Mouse (Mus musculus) megakaryocyte progenitor cell, adult 5-6 weeks (primary cell): ENCODE data around the gene Slc25a21. TPM values are rescaled to one million over a fixed set of nuclear protein-coding genes. Genes with fewer than 3 reads are reported as not detected.
"Not testable (repeated sequence)": the region's sequence is repeated elsewhere in the genome, so short reads cannot be mapped to it uniquely, and the experiment has no call there.

Experiments used
- ATAC-seq: replicated peaks from 2 replicates; pipeline ENCODE4 v1.8.0; 2016; ENCODE audit warnings: mild to moderate bottlenecking, moderate TSS enrichment, inconsistent platforms; ENCODE audit not compliant: poor library complexity
- total RNA-seq, 2 experiments: library from RNA; stranded (forward) in 1 of 2; stranded (reverse) in 1 of 2; fragments of 157-497, 149-512 nt in 1 of 2; fragments of 200-1000 nt in 1 of 2; gene quantifications; 2 replicates each; pipeline versions ENCODE4 v1.2.3 to v1.2.4; 2015 to 2017

The Slc25a21 gene
- total RNA-seq (2015) = 8.0 and 12.4 TPM in 2 replicates
- 6.5 and 10.4 TPM in 2 replicates for total RNA-seq (2017)

- peak; percentile 62 for ATAC-seq
Measured at GRCm38 (mm10) chr12:57197363-57198026, at the start of gene Slc25a21. Gene Slc25a21 (minus strand): TSS chr12:57197472.

GRCm38 (mm10) chr12:57243671-57244495 is 46.6 kb upstream of the Slc25a21 start:
- ATAC-seq = peak; percentile 96

- no peak for ATAC-seq
Measured at GRCm38 (mm10) chr12:57233386-57233785, 36.1 kb upstream of the Slc25a21 start.

- ATAC-seq = peak; percentile 52
Measured at GRCm38 (mm10) chr12:57231085-57231875, 34.0 kb upstream of the Slc25a21 start.

- peak; percentile 85 for ATAC-seq
Measured at GRCm38 (mm10) chr12:57230192-57230706, 33.0 kb upstream of the Slc25a21 start, which contains the start of the genes Prps1l3 and Mipol1. Gene Prps1l3 (plus strand): TSS chr12:57230412. Gene Mipol1 (plus strand): TSS chr12:57230427.

- ATAC-seq = 0 out of 2 replicates have a peak, but pooled peaks have one; percentile 6
Measured at GRCm38 (mm10) chr12:57229703-57230102, 32.4 kb upstream of the Slc25a21 start.

- ATAC-seq = no peak
Measured at GRCm38 (mm10) chr12:57227776-57228175, 30.5 kb upstream of the Slc25a21 start.

GRCm38 (mm10) chr12:57226411-57226810 is 29.1 kb upstream of the Slc25a21 start:
- no peak for ATAC-seq

GRCm38 (mm10) chr12:57212463-57212862 is 15.2 kb upstream of the Slc25a21 start:
- not testable (repeated sequence) for ATAC-seq

GRCm38 (mm10) chr12:57211353-57212311 is 14.4 kb upstream of the Slc25a21 start:
- ATAC-seq = peak; percentile 84

GRCm38 (mm10) chr12:57204276-57204851 is 7.1 kb upstream of the Slc25a21 start:
- no peak for ATAC-seq

- ATAC-seq = no peak
Measured at GRCm38 (mm10) chr12:57201901-57202300, 4.6 kb upstream of the Slc25a21 start.

GRCm38 (mm10) chr12:57199427-57199826 is 2.2 kb upstream of the Slc25a21 start:
- ATAC-seq = no peak

- ATAC-seq = no peak
Measured at GRCm38 (mm10) chr12:57198269-57198668, 997 bp upstream of the Slc25a21 start.

GRCm38 (mm10) chr12:57196608-57197362 is 487 bp downstream of the Slc25a21 start:
- ATAC-seq = peak; percentile 50

GRCm38 (mm10) chr12:57196286-57196607 is 1.0 kb downstream of the Slc25a21 start:
- ATAC-seq = no peak

GRCm38 (mm10) chr12:57194609-57195008 is 2.7 kb downstream of the Slc25a21 start:
- ATAC-seq = peak; percentile 84

GRCm38 (mm10) chr12:57187032-57187431 is 10.2 kb downstream of the Slc25a21 start:
- no peak for ATAC-seq

GRCm38 (mm10) chr12:57186126-57186525 is 11.1 kb downstream of the Slc25a21 start:
- ATAC-seq = peak; percentile 61
